ENCODE assay signal across 8 mouse cellular contexts in genomic region chr13:59842226-59843210, GRCm38 (mm10). TPM values are rescaled to one million over a fixed set of nuclear protein-coding genes. Genes with fewer than 3 reads are reported as not detected.
A peak's percentile ranks its signal among the peaks of the same experiment; 100 is the strongest.
DNase-seq lines count a peak whose midpoint lies in the region; ATAC-seq lines count a peak whose summit lies in the region.

No protein-coding gene starts in this region.

- no peaks in the 10 kb centered on the region for H3K27me3 ChIP-seq in forebrain, embryonic 12.5 days

- 48% methylated on average over 16 of the region's 16 CpGs for WGBS in forebrain, embryonic 12.5 days

- H3K9me3 ChIP-seq in forebrain, embryonic 12.5 days, result no peaks in the 10 kb centered on the region

- peak; percentile 84 for DNase-seq in ES-CJ7 (ENCODE audit: low read depth, low spot score)
- peak; percentile 87 for DNase-seq in c-Kit-positive CD71-positive TER-119-positive erythroid progenitor cells, embryonic 14.5 days (ENCODE audit: low spot score)
- peak; percentile 84 to 92 for DNase-seq in heart, postnatal 14 days
- peak; percentile 66 to 91 for DNase-seq in layer of hippocampus, adult 18-20 months (ENCODE audit: low spot score in 2 of 2)
- peak; percentile 71 to 81 for DNase-seq in lung, adult 18-20 months
- peak; percentile 50 for DNase-seq in testis, postnatal 14 days (ENCODE audit: low spot score)

- H3K9ac ChIP-seq in forebrain, embryonic 12.5 days, result no peak overlapping the region

- ATAC-seq in forebrain, embryonic 12.5 days (ENCODE audit: low FRiP score), result peak; percentile 31; the same call in 1 of the 2 replicates
- ATAC-seq in neutrophil, adult 5-6 weeks (ENCODE audit: extremely low read depth, insufficient number of reproducible peaks, low FRiP score, poor library complexity, severe bottlenecking), result peak; percentile 45

- H3K27ac ChIP-seq in forebrain, embryonic 12.5 days, result no peak overlapping the region

- intact Hi-C loops in heart, postnatal 14 days (cut with DNase I), result loop anchor here (2.0 to 5.0 kb wide), 2 partner anchors 626 to 1205 kb away; no protein-coding TSS in a partner anchor

- no peaks in the 10 kb centered on the region for H3K36me3 ChIP-seq in forebrain, embryonic 12.5 days (replicated peaks)

- H3K4me2 ChIP-seq in forebrain, embryonic 12.5 days, result no peak overlapping the region

- H3K4me3 ChIP-seq in forebrain, embryonic 12.5 days (replicated peaks), result no peak overlapping the region

- no peaks in the 10 kb centered on the region for H3K4me1 ChIP-seq in forebrain, embryonic 12.5 days

RNA-seq across cellular contexts. Expression of gene Tut7, which starts 19.6 kb away (rescaled TPM):
- 63.8 and 64.2 TPM in 2 replicates for polyA plus RNA-seq in forebrain, embryonic 12.5 days (2016; fragmentation: Nextera tagmentation; extraction: Ambion mirVana)
- 10 to 100 TPM; 48.9 to 51.1 TPM for total RNA-seq in heart, postnatal 14 days (2021)
- 10 to 100 TPM; 55.0 to 58.0 TPM for total RNA-seq in layer of hippocampus, adult 18-20 months (2021)
- total RNA-seq in neutrophil, adult 5-6 weeks (2017), result 389 and 433 TPM in 2 replicates
